Mouse (Mus musculus) adrenal gland, postnatal 10 days (tissue): ENCODE results near the gene Phf14. TPM values are rescaled to one million over a fixed set of nuclear protein-coding genes. Genes with fewer than 3 reads are reported as not detected.
"Not testable (repeated sequence)": the region's sequence is repeated elsewhere in the genome, so short reads cannot be mapped to it uniquely, and the experiment has no call there.

ENCODE experiments used
- DNase-seq: peaks from one replicate; pipeline ENCODE4 v3.0.0; 2021; ENCODE audit warnings: mixed read lengths
- long read RNA-seq, 2 experiments: library from polyadenylated mRNA; stranded (forward); transcript quantifications; one replicate each; pipeline ENCODE4 v2.0.0; 2021
- total RNA-seq, 2 experiments: library from RNA; stranded (reverse); gene quantifications; 2 replicates each; pipeline ENCODE4 v1.2.3; 2021

The Phf14 gene
- total RNA-seq = 10 to 100 TPM; 42.3 to 60.8 TPM
- long read RNA-seq, experiment 1, transcript Phf14-205 (3 exons, 478 nt) = major isoform, 6 of 39 reads
- long read RNA-seq, experiment 1, partial matches to known transcripts = 13 of 39 reads
- long read RNA-seq, experiment 1, other reads (novel, unspliced or antisense) = 15 of 39 reads
- long read RNA-seq, experiment 2, partial matches to known transcripts = 4 of 16 reads
- long read RNA-seq, experiment 2, other reads (novel, unspliced or antisense) = 8 of 16 reads

DNA sequence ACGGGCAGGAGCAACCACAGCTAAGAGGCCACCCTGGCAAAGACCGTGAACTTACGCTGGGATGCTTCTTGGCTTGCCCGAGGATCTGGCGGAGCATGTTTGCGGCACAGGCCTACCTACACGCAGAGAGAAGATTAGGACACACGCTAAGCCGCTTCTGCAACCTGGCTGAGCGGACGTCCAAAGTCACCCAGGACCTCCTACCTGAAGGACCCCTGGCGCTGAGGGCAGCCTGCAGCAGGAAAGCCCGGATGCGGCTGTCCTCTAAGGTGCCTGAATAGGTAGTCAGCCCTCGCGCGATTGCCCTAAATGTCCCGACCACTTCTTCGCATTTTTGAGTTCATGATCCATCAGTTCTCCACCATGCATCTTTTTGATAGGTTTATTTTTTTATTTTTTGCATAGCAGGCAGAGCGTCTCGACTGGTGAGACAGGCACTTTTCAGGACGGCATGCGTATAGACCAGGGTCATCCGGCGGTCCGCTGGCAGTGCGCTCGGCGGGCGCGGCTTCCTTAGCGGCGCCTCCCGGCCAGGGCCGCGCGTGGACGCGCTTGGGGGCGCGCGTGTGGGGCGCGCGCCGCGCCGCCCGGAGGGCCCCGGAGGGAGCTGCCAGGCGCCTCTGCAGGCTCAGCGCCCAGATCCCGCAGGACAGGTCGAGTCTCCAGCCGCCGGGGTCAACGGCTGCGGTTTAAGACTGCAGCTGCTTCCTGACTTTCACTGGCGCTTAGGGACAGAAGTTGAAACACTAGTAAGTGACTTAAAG, at the start of gene Phf14, which contains the start of gene Ndufa4:
Gene Phf14 (plus strand): TSS at position 541 of the 764 bp plus-strand sequence.
Gene Ndufa4 (minus strand): TSS at position 229 of the 764 bp plus-strand sequence.
- DNase-seq = peak; percentile 95

DNA sequence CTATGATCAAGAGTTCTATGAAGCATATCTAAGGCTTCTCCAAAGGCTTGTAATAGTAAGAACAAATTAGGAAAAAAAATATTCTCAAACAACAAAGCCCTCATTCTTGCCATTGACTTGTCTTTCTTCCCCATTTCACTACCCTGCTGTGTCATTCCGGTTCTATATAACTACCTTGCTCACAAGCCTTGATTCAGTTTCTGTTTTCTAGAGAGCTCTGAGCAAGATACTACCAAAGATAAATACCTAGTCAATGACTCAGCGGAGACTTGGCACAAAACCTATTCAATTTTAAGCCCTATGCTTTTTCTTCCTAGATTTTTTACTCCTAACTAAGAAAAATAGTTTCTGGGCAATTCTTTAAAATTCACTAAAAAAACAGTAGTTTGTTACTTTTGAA, 32.2 kb upstream of the Phf14 start:
- DNase-seq = not testable (repeated sequence)

DNA sequence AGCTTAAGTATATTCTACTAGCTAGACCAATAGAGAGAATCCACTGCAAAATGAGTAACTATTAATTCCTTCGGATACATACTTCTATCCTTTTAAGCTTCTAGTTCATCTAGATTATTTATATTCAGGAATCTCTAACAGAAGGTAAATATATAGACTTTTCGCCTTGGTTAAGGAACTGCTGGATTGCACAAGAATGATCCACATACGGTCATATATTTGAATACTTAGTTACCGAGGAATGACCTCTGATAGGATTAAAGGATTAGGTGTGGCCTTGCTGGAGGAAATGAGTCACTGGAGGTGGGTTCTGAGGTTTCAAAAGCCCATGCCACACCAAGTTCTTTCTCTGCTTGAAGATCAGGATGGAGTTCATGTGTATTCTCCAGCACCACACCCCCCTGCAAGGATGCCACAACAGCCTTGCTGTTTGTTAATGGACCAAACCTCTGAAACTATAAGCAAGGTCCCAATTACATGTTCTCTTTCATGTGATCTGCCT, 6.7 kb upstream of the Phf14 start:
- no peak for DNase-seq

DNA sequence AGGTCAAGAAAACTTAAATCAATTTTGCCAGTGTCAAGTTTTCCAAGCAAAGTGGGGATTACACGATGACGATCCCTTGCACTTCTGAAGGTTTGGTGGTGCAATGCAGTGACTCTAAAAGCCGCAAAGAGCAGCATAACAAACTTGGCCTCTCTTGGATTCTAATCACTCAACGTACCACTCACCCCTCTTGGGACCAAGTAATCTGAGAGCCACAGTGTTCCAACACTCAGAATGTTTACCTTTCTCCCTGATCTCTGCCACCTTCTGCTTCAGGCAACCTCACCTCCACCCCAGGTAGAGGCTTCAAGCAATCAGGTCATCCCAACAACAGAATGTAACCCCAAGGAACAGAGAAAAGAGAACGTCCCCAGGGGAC, 730 bp upstream of the Phf14 start:
- DNase-seq = no peak

DNA sequence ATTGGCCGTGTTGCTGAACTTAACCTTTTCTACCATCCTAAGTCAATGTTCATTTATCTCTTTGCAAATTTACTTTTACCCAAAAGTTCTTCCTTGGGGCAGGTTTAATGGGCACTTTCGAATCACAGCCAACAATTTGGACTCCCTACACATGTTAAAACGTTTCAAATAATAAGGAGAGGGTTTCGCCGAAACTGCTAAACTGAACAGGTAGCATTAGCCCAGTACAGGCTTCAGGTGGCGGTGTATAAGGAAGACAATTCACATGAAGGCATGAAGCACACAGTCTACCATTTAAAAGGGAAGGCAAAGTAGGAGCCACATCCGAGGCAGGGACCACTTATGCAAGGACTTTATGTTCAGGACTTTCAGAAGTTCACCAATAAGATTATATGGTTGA, 561 bp downstream of the Phf14 start:
- DNase-seq = no peak

DNA sequence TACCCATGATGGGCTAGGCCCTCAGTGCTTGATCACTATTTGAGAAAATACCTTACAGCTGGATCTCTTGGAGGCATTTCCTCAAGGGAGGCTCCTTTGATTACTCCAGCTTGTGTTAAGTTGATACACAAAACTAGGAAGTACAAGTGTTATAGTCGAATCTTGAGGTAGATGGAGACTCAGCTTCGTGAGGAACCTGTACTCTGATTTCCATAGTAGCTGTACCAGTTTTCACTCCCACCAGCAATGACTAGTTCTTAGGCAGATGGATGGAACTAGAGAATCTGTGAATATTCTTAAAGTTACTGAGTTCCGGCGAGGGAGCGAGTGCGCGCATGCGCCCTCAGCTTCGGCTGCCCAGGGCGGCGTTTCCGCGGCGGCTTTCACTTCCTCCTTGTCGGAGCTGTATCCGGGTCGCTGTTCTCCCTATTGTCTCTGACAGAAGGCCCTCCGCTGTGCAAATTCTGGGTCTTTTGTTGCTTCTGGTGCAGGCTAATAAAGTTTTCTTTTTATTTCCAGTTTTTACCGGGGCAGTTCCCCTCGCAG, 18.0 kb downstream of the Phf14 start:
- peak; percentile 93 for DNase-seq

DNA sequence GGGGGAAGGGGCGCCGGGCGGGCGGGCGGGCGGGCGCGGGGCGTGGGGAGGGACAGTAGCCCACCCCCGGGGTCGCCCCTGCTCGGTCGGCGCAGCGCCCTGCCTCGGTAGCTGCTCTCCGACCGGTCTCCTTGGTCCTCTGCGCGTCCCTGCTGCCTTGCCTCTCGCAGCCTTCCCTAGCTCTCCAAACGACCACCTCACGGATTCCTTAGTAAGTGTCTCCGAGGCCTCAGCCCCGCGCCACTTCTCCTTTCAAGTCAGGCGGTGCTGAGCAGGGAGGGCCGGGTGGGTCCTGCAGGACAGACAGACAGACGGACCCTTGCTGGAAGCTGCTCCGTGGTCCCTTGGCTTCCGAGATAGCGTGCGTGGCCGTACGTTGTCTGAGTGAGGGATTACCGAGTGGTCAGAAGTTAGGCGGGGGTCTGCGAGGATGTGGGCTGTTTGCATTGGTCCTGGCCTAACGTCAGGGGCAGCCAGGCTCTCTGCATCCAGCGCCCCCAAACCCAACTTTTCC, 18.5 kb downstream of the Phf14 start:
- peak; percentile 56 for DNase-seq

DNA sequence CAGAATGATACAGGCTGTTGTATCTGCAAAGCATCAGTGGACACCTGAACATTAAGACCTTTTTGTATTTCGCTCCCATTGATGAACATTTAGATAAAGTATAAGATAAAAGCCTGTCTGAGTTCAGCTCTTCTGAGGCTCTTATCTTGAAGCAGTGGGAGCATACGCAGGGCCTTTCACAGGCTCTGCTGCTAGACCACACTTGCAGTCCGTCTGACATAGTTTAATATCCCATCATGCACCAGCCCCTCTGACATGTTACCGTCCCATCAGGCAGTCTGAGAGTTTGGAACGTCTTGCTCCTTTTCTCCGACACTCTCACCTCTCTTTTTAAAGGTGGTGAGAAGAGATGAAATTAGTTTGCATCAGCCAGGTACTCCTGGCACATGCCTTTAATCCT, 19.9 kb downstream of the Phf14 start:
- DNase-seq = no peak

DNA sequence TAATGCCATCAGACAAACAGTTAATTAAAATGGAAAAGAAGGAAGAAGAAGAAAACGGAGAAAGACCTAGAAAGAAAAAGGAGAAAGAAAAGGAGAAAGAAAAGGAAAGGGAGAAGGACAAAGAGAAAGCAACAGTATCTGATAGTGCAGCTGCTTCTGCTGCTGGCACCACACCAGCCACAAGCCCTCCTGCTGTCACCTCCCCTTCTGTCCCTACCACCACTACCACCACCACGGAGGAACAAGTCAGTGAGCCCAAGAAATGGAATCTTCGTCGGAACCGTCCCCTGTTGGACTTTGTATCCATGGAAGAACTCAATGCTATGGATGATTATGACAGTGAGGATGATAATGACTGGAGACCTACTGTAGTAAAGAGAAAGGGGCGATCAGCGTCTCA, 25.8 kb downstream of the Phf14 start:
- no peak for DNase-seq

DNA sequence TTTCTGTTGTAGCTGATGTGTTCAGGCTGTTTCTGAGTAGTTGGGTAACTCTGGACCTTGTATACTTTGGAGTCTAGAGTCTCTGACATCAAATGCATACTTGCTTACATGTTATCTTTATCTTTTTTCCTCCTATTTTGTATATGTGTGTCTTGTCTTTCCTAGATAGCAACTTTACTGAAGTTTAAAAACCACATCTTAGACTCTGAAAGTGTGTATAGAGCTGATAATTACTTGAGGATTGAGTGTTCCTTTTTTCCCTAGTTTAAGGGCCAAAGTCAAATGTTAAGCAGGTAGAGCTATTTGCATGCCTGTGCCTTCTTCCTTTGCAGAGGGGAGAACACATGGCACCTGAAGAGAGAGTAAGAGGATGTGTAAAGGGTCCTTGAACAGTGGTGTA, 33.3 kb downstream of the Phf14 start:
- no peak for DNase-seq

DNA sequence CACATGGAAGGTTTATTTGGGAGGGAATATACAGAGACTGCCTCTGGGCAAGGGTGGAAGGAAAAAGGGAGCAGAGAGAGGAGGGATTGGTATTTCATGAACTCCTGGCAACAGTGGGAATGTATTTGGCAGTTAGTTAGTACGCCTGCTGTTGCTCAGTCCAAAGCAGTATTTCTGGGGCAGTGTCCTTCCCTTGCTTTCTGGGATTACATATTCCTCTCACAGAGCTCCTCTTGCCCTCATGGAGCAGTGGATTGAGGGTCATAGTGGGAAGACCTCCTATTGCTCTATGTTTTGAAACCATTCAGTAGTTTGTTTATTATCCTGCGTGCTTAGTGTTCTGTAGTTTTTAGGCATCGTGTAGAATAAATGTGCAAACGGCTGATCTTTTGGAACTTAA, 34.5 kb downstream of the Phf14 start:
- DNase-seq = no peak

DNA sequence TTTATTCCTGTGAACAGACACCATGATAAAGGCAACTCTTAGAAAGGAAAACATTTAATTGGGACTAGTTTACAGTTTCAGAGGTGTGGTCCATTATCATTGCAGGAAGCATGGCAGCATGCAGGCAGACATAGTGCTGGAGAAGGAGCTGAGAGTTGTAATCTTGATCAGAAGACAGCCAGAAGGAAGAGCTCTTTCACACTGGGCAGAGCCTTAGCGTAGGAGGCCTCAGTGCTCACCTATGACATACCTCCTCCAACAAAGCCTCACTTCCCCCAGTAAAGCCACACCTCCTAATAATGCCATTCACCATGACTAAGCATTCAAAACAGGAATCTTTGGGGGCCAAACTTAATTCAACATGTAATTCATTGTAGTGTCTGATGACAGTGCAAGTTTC, 40.5 kb downstream of the Phf14 start:
- DNase-seq = no peak

DNA sequence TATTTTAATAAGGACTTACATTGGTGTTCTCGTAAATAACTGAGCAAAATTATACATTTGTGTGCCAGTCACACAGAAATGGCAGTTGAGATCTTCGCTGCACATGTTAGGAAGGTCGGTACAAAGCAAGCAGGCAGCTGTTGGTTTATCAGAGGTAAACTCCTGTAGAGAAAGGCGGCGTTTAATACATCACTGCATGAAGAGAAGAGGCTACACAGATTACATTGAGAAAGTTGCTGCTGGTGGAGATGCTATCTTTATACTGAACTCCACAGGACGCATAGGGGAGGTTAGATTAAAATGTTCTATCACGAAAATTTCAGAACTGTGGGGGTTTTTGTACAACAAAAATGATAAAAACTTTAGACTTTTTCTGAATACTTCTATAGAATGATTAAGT, 52.6 kb downstream of the Phf14 start:
- no peak for DNase-seq

DNA sequence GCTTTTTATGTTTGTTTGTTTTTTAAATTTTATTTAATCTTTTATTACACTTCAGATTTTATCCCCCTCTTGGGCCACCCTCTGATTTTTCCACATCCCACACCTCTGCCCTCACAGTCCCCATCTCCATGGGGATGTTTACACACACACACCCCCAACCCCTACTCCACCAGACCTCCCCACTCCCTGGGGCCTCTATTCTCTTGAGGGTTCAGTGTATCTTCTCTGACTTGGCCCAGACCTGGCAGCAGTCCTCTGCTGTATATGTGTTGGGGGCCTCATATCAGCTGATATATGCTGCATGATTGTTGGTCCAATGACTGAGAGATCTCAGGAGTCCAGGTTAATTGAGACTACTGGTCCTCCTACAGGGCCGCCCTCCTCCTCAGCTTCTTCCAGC, 86.2 kb downstream of the Phf14 start:
- no peak for DNase-seq

DNA sequence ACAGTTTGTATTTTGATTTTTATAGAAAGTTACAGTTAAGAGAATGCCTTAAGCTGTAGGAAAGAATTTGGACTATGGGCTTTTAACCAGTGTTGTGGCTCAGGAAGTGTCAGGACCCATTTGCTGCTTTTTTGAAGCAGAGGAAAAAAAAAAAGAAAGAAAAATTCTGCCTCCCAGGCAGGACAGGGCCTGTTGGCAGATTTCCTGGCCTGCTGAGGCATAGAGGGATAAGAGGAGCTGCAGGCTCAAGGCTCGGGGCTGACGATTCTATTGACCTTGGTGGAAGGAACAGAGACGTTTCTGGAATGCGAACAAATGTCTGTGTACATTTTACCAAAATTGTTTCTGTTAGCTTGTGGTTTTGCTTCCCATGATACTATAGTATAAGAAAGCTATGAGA, 91.0 kb downstream of the Phf14 start:
- peak; percentile 68 for DNase-seq

DNA sequence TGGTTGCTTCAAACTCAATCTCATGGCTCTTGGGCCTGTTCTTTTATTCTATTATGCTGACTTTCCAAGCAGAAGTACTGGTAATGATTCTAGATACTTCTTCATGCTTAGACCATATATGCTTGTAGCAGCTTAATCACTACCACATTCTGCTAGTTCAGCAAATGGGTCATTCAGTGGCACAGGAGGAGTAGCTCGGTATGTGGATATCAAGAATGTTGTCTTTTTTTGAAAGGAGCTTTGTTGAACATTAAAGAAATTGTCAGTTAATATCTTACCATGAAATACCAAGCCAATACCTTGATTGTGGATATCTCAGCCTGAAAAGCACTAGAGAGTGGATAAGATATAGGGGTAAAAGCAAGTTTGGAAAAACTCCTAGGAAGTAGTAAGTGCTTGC, 91.9 kb downstream of the Phf14 start:
- no peak for DNase-seq

DNA sequence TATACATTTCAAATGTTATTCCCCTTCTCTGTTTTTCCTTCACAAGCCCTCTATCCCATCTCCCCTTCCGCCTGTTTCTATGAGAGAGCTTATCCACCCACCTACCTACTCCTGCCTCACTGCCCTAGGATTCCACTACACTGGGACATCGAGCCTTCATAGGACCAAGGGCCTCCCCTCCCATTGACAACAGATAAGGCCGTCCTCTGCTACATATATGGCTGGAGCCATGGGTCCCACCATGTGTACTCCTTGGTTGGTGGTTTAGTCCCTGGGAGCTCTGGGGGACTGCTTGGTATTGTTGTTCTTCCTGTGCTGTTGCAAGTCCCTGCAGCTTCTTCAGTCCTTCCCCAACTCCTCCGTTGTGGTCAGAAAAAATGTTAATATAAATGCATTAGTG, 97.8 kb downstream of the Phf14 start:
- DNase-seq = no peak

DNA sequence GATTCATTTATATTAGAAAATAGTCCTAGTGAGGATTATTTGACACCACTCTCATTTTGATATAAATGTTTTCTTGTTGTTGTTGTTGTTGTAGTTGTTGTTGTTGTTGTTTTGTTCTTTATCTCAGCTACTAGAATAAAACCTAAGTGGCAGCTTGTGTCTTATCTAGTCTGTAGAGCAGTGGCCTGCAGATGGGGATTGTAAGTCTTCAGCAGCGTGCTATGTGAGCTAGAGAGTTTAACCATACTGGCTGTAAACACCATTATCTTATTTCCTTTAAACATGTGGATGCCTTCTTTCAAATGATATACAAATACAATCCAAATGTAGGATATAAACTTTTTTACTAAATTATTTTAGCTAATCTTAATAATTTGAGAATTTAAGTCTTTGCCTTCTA, 98.4 kb downstream of the Phf14 start:
- no peak for DNase-seq

DNA sequence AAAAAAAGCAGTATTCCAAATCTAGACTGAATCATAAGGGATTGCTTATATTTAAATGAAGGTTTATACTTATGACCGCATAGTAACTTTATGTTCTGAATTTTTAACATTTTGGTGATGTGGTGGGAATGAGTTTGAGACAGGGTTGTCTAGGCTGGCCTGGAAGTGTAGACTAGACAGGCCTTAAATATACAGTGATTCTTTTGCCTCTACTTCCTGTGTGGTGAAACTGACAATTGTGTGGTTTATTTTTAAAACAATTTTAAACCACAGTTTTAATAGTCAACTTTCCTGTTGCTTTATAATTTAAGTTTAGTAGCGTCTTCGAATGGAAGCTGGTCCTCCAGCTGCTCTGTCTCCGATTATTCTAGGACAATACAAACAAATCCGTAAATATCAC, 104.5 kb downstream of the Phf14 start:
- DNase-seq = no peak

DNA sequence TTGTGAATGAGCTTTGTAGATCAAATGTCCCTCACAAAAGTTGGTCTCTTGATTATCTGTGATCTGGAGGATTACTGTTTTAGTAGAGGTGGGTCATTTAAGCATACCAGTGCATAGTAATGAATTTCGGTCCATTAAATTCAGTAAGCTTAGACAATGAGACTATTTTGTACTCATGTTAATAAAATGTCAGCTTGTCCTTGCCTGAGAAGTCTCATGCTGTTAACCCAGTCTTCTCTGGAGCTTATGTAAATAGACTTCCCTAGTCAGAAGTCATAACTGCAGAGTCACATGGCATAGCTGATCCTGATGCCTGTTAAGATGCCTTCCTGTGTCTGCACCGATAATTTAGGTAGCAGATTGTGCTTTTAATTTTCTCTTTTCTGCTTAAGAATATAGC, 106.4 kb downstream of the Phf14 start:
- DNase-seq = no peak

DNA sequence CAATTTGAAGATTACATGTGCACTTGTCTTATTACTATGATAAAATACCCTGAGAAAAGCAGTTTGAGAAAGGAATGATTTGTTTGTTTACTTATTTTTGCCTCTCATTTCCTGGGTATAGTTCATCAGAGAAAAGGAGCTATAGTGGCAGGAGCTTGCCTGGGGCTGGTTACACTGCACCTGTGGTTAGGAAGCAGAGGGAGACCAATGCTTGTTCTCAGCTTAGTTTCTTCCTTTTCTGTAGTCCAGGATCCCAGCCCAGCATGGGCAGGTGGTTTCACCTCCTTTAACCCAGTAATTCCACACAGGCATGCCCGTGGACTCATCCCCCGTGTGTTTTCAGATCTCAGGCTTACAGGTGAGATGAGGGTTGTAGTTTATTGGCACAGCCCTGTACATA, 107.1 kb downstream of the Phf14 start:
- DNase-seq = no peak

DNA sequence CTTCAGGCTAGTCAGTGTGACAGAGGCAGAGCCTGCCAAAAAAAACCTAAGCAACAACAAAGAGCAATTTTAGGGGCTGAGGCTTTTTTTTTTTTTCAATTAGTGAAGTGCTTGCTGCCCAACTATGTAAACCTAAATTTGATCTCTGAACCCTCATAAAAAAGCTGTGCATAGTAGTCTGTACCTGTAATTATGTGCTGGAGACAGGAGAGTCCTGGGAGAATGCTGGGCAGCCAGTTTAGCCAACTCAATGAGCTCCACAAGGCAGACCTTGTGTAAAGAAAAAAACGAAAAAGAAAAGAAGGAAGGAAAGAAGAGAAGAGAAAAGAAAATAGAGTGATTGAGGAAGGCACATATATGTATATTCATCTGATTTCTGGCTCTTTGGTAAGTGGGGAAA, 112.1 kb downstream of the Phf14 start:
- DNase-seq = no peak

DNA sequence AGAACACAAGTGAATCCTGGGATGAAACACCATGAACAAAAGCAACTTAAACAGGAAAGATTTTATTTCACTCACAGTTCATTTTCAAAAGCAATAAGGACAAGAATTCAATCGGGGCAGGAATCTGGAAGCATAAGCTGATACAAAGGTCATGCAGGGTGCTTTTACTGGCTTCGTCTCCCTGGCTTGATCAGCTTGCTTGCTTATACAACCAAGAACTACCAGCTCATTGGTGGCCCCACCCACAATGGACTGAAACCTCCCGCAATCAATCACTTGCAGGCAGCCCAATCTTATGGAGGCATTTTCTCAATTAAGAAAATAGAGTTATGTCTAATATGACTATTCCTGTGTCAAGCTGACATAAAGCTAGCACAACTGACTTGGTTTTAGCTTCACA, 112.5 kb downstream of the Phf14 start:
- peak; percentile 30 for DNase-seq
